ENCODE assay signal across 9 mouse cellular contexts in genomic region chr2:150678392-150678791, GRCm38 (mm10). TPM values are rescaled to one million over a fixed set of nuclear protein-coding genes. Genes with fewer than 3 reads are reported as not detected.
A peak's percentile ranks its signal among the peaks of the same experiment; 100 is the strongest.
DNase-seq lines count a peak whose midpoint lies in the region; ATAC-seq and TF ChIP-seq lines count a peak whose summit lies in the region.
"Had no signal": no experiment of that assay in that cellular context is flagged by ENCODE, and none has a peak within 500 bp of the region (broad histone marks: within the 10 kb centered on the region; RNA-seq: fewer than 3 reads in every experiment).

No protein-coding gene starts in this region.

- H3K27ac ChIP-seq in forebrain, embryonic 11.5 days (ENCODE audit: low read depth, low read length) = no peak overlapping the region
- H3K27ac ChIP-seq in forebrain, embryonic 16.5 days (ENCODE audit: low read length) = no peak overlapping the region

- no peak overlapping the region for H3K4me3 ChIP-seq in forebrain, embryonic 11.5 days (ENCODE audit: low read depth, low read length)
- no peak overlapping the region for H3K4me3 ChIP-seq in forebrain, embryonic 16.5 days (replicated peaks; ENCODE audit: low read length)

- no peaks in the 10 kb centered on the region for H3K4me1 ChIP-seq in forebrain, embryonic 11.5 days (replicated peaks; ENCODE audit: control insufficient read depth, insufficient read depth, low read length)
- H3K4me1 ChIP-seq in forebrain, embryonic 16.5 days (replicated peaks; ENCODE audit: control insufficient read depth, insufficient read depth, low read length) = no peaks in the 10 kb centered on the region

- H3K9me3 ChIP-seq in forebrain, embryonic 11.5 days (ENCODE audit: control insufficient read depth, low read length) = no peaks in the 10 kb centered on the region
- no peaks in the 10 kb centered on the region for H3K9me3 ChIP-seq in forebrain, embryonic 16.5 days (ENCODE audit: control insufficient read depth, low read length)

- 2% methylated on average over 3 of the region's 3 CpGs for WGBS in forebrain, embryonic 11.5 days
- 1% methylated on average over 3 of the region's 3 CpGs for WGBS in forebrain, embryonic 16.5 days

- H3K9ac ChIP-seq in forebrain, embryonic 11.5 days (ENCODE audit: low read length) = no peak overlapping the region
- H3K9ac ChIP-seq in forebrain, embryonic 16.5 days (replicated peaks; ENCODE audit: low read depth, low read length) = no peak overlapping the region

- H3K4me2 ChIP-seq in forebrain, embryonic 11.5 days (ENCODE audit: low read depth, low read length, severe bottlenecking) = no peak overlapping the region
- no peak overlapping the region for H3K4me2 ChIP-seq in forebrain, embryonic 16.5 days (ENCODE audit: low read length)

- peak; percentile 55; the same call in 1 of the 2 replicates for ATAC-seq in forebrain, embryonic 11.5 days (replicated peaks; ENCODE audit: low FRiP score)
- ATAC-seq in forebrain, embryonic 16.5 days = no peak; the same call in 1 of the 2 replicates

- peak; percentile 84 for TF ChIP-seq CTCF in brain, embryonic 14.5 days (IDR thresholded peaks at IDR 0.05; ENCODE audit: borderline replicate concordance, extremely low read depth, insufficient read depth, insufficient read length)

- H3K27me3 ChIP-seq in forebrain, embryonic 11.5 days (ENCODE audit: control insufficient read depth, insufficient read depth, low read length) = no peaks in the 10 kb centered on the region
- H3K27me3 ChIP-seq in forebrain, embryonic 16.5 days (replicated peaks; ENCODE audit: control insufficient read depth, insufficient read depth, low read length) = no peaks in the 10 kb centered on the region

- DNase-seq in forebrain, embryonic 11.5 days (ENCODE audit: low spot score) = peak; percentile 91
- DNase-seq in CD4-positive, CD25-positive, alpha-beta regulatory T cell, adult 2 months (ENCODE audit: low read depth, low spot score) = peak; percentile 87
- DNase-seq in brain, embryonic 14.5 days (ENCODE audit: low read depth) = peak; percentile 87
- DNase-seq in fibroblast of lung, adult 2 months (ENCODE audit: low read depth) = peak; percentile 12
- DNase-seq in kidney, postnatal 25 days = peak; percentile 69 to 81
- peak; percentile 82 for DNase-seq in lung, postnatal 36 days
- DNase-seq in spleen, postnatal 14 days (ENCODE audit: low spot score in 2 of 2) = peak; percentile 48 to 71

- no peak for TF ChIP-seq POLR2A in brain, embryonic 14.5 days (IDR thresholded peaks at IDR 0.05; ENCODE audit: borderline replicate concordance, extremely low read depth, insufficient read depth, insufficient read length, poor library complexity, severe bottlenecking)

- no peaks in the 10 kb centered on the region for H3K36me3 ChIP-seq in forebrain, embryonic 11.5 days (ENCODE audit: control insufficient read depth, insufficient read depth, low read length)
- H3K36me3 ChIP-seq in forebrain, embryonic 16.5 days (ENCODE audit: control insufficient read depth, insufficient read depth) = no peaks in the 10 kb centered on the region

RNA-seq across cellular contexts. Expression of gene Acss1, which starts 10.1 kb away (rescaled TPM):
- 46.6 and 46.8 TPM in 2 replicates for polyA plus RNA-seq in forebrain, embryonic 11.5 days (2014; fragmentation: Nextera tagmentation; extraction: Ambion mirVana)
- polyA plus RNA-seq in forebrain, embryonic 16.5 days (2015; fragmentation: Nextera tagmentation; extraction: Ambion mirVana) = 21.9 and 22.2 TPM in 2 replicates
- 22.8 and 28.0 TPM in 2 replicates for polyA plus RNA-seq in brain, embryonic 14.5 days (2012; rRNA removed)

RNA-seq across cellular contexts. Expression of gene Vsx1, which starts 10.8 kb away (rescaled TPM):
- 0.08 TPM in 1 of 2 replicates, not detected in the other for polyA plus RNA-seq in forebrain, embryonic 11.5 days (2014; fragmentation: Nextera tagmentation; extraction: Ambion mirVana)
- polyA plus RNA-seq in forebrain, embryonic 16.5 days (2015; fragmentation: Nextera tagmentation; extraction: Ambion mirVana) = not detected in 2 replicates
- 0.03 and 0.08 TPM in 2 replicates for polyA plus RNA-seq in brain, embryonic 14.5 days (2012; rRNA removed)
- polyA plus RNA-seq: stomach, embryonic 14.5 days had no signal

Comparison
In these comparisons a context has a peak if more than half of its experiments do, and no peak if none do; other contexts are left out.
1. DNase-seq: peak in every context shown above with its lines; median percentile 91 in forebrain, embryonic 11.5 days; 87 in CD4-positive, CD25-positive, alpha-beta regulatory T cell, adult 2 months; 87 in brain, embryonic 14.5 days; 82 in lung, postnatal 36 days; 75 in kidney, postnatal 25 days; 60 in spleen, postnatal 14 days; 12 in fibroblast of lung, adult 2 months.